Mouse (Mus musculus) liver, postnatal 0 days (tissue): Measurements from ENCODE around the gene Zfp263. TPM values are rescaled to one million over a fixed set of nuclear protein-coding genes. Genes with fewer than 3 reads are reported as not detected.
A peak's percentile ranks its signal among the peaks of the same experiment; 100 is the strongest.

Source experiments
- ATAC-seq: fragments of 200-750 bp; cut with Nextera tagmentation; 2 replicates; pipeline ENCODE4 v1.8.0; 2017; ENCODE audit warnings: mild to moderate bottlenecking, moderate library complexity
- DNase-seq: peaks from one replicate; pipeline ENCODE4 v3.0.0-alpha.2; 2016
- H3K27ac ChIP-seq: fragments of 300-500 bp; sonication (generic); 2 replicates; pipeline ENCODE4 v1.5.1; 2014; ENCODE audit warnings: antibody characterized with exemption, moderate library complexity, mild to moderate bottlenecking, low read depth
- H3K27me3 ChIP-seq: fragments of 300-500 bp; sonication (generic); 2 replicates; pipeline ENCODE4 v1.6.1; 2014; ENCODE audit warnings: low read length, control low read depth, mixed read lengths; ENCODE audit not compliant: insufficient read depth
- H3K36me3 ChIP-seq: fragments of 300-500 bp; sonication (generic); replicated peaks from 2 replicates; pipeline ENCODE4 v1.6.1; 2014; ENCODE audit warnings: mild to moderate bottlenecking, control low read depth, low read length, moderate library complexity, mixed read lengths; ENCODE audit not compliant: insufficient read depth
- H3K4me1 ChIP-seq: fragments of 300-500 bp; sonication (generic); 2 replicates; pipeline ENCODE4 v1.6.1; 2014; ENCODE audit warnings: antibody characterized with exemption, mild to moderate bottlenecking, control low read depth; ENCODE audit not compliant: insufficient read depth
- H3K4me2 ChIP-seq: fragments of 300-500 bp; sonication (generic); 2 replicates; pipeline ENCODE4 v1.6.1; 2014; ENCODE audit warnings: low read depth, mild to moderate bottlenecking, low read length, moderate library complexity, mixed read lengths
- H3K4me3 ChIP-seq: fragments of 300-500 bp; sonication (generic); 2 replicates; pipeline ENCODE4 v1.5.1; 2014; ENCODE audit warnings: low read depth, low read length
- H3K9ac ChIP-seq: fragments of 300-500 bp; sonication (generic); replicated peaks from 2 replicates; pipeline ENCODE4 v1.6.1; 2014; ENCODE audit warnings: mild to moderate bottlenecking, moderate library complexity
- H3K9me3 ChIP-seq: fragments of 300-500 bp; sonication (generic); 2 replicates; pipeline ENCODE4 v1.6.1; 2016; ENCODE audit warnings: mild to moderate bottlenecking, control low read depth, low read length, mixed read lengths
- CTCF ChIP-seq: sonication (generic); IDR thresholded peaks from 2 replicates; pipeline ENCODE4 v1.5.1; 2016; ENCODE audit warnings: antibody characterized with exemption, low read depth
- EP300 ChIP-seq: IDR thresholded peaks from 2 replicates; pipeline ENCODE4 v1.6.1; 2016; ENCODE audit warnings: antibody characterized with exemption, low read depth, mild to moderate bottlenecking
- WGBS: fragments of 180-500 bp; shearing (Covaris S2); extraction: QIAGEN DNeasy Blood & Tissue Kit; methylation state at CpG from one replicate; pipeline ENCODE4 v1.1.7; 2014; ENCODE audit not compliant: insufficient replicate concordance; 5-methylcytosine and 5-hydroxymethylcytosine counted together
- polyA plus RNA-seq: library from polyadenylated mRNA; unstranded; fragments of >200 nt; fragmentation: Nextera tagmentation; extraction: Ambion mirVana; gene quantifications from 2 replicates; pipeline ENCODE4 v1.2.1, GENCODE M21; 2015

Zfp263 gene
- polyA plus RNA-seq, 1 experiment from 2014 or later, result 10.7 TPM

- Histone ChIP-seq H3K4me3 (peak overlapping the region; percentile 73), H3K9ac (peak overlapping the region; percentile 78; the same call in 1 of the 2 replicates), H3K36me3 (peaks cover 38% of the 10 kb centered on the region), H3K9me3 (peaks cover 19% of the 10 kb centered on the region), H3K4me2 (peak overlapping the region; percentile 86), H3K4me1 (peaks cover 20% of the 10 kb centered on the region), H3K27ac (no peak overlapping the region), H3K27me3 (no peaks in the 10 kb centered on the region)
- DNase-seq (no peak), ATAC-seq (no peak)
- WGBS, result 70% methylated on average over 4 of the region's 4 CpGs
- TF ChIP-seq CTCF (no peak), EP300 (no peak)
Measured at GRCm38 (mm10) chr16:3745656-3746055, 1.8 kb downstream of the Zfp263 start.

- no peaks in the 10 kb centered on the region for H3K27me3 ChIP-seq
- H3K4me2 ChIP-seq, result no peak overlapping the region
- H3K27ac ChIP-seq, result no peak overlapping the region
- H3K4me1 ChIP-seq, result peaks cover 14% of the 10 kb centered on the region
- no peak for DNase-seq
- TF ChIP-seq EP300 (no peak), CTCF (no peak)
- no peak overlapping the region for H3K4me3 ChIP-seq
- no peak overlapping the region for H3K9ac ChIP-seq
- peaks cover 19% of the 10 kb centered on the region for H3K9me3 ChIP-seq
- ATAC-seq, result no peak
- 93% methylated on average over 3 of the region's 3 CpGs for WGBS
- H3K36me3 ChIP-seq, result peaks cover 53% of the 10 kb centered on the region
Measured at GRCm38 (mm10) chr16:3748976-3749375, 5.1 kb downstream of the Zfp263 start.

- Histone ChIP-seq H3K4me3 (no peak overlapping the region), H3K27ac (no peak overlapping the region), H3K27me3 (no peaks in the 10 kb centered on the region), H3K36me3 (no peaks in the 10 kb centered on the region), H3K4me1 (no peaks in the 10 kb centered on the region), H3K9me3 (no peaks in the 10 kb centered on the region), H3K4me2 (no peak overlapping the region), H3K9ac (no peak overlapping the region)
- ATAC-seq (no peak), DNase-seq (no peak)
- WGBS, result 87% methylated on average over 4 of the region's 4 CpGs
- TF ChIP-seq CTCF, result no peak
- no peak for TF ChIP-seq EP300
Measured at GRCm38 (mm10) chr16:3771603-3772002, 27.7 kb downstream of the Zfp263 start.

GRCm38 (mm10) chr16:3776365-3776764 lies 32.5 kb downstream of the Zfp263 start:
- DNase-seq, result no peak
- H3K27me3 ChIP-seq, result no peaks in the 10 kb centered on the region
- no peak overlapping the region for H3K4me2 ChIP-seq
- H3K4me1 ChIP-seq, result no peaks in the 10 kb centered on the region
- no peaks in the 10 kb centered on the region for H3K9me3 ChIP-seq
- no peak overlapping the region for H3K9ac ChIP-seq
- no peak overlapping the region for H3K27ac ChIP-seq
- no peak overlapping the region for H3K4me3 ChIP-seq
- 66% methylated on average over 3 of the region's 3 CpGs for WGBS
- ATAC-seq, result no peak
- TF ChIP-seq EP300 (no peak), CTCF (no peak)
- no peaks in the 10 kb centered on the region for H3K36me3 ChIP-seq

- ATAC-seq (no peak), DNase-seq (no peak)
- Histone ChIP-seq H3K9me3 (no peaks in the 10 kb centered on the region), H3K4me3 (no peak overlapping the region), H3K36me3 (no peaks in the 10 kb centered on the region), H3K4me1 (no peaks in the 10 kb centered on the region), H3K27me3 (no peaks in the 10 kb centered on the region), H3K27ac (no peak overlapping the region), H3K4me2 (no peak overlapping the region), H3K9ac (no peak overlapping the region)
- WGBS, result 64% methylated on average over 3 of the region's 3 CpGs
- TF ChIP-seq EP300, result no peak
- no peak for TF ChIP-seq CTCF
Measured at GRCm38 (mm10) chr16:3777986-3778385, 34.1 kb downstream of the Zfp263 start.

- ATAC-seq (no peak), DNase-seq (no peak)
- no peaks in the 10 kb centered on the region for H3K27me3 ChIP-seq
- no peaks in the 10 kb centered on the region for H3K4me1 ChIP-seq
- H3K36me3 ChIP-seq, result no peaks in the 10 kb centered on the region
- H3K9ac ChIP-seq, result no peak overlapping the region
- H3K4me2 ChIP-seq, result no peak overlapping the region
- no peak overlapping the region for H3K4me3 ChIP-seq
- H3K9me3 ChIP-seq, result no peaks in the 10 kb centered on the region
- TF ChIP-seq CTCF, result no peak
- no peak for TF ChIP-seq EP300
- H3K27ac ChIP-seq, result no peak overlapping the region
Measured at GRCm38 (mm10) chr16:3781237-3781636, 37.3 kb downstream of the Zfp263 start.

- DNase-seq (no peak), ATAC-seq (no peak)
- no peak overlapping the region for H3K9ac ChIP-seq
- no peak overlapping the region for H3K27ac ChIP-seq
- H3K36me3 ChIP-seq, result no peaks in the 10 kb centered on the region
- no peaks in the 10 kb centered on the region for H3K9me3 ChIP-seq
- no peak overlapping the region for H3K4me2 ChIP-seq
- no peaks in the 10 kb centered on the region for H3K27me3 ChIP-seq
- no peaks in the 10 kb centered on the region for H3K4me1 ChIP-seq
- TF ChIP-seq EP300, result no peak
- TF ChIP-seq CTCF, result no peak
- no peak overlapping the region for H3K4me3 ChIP-seq
Measured at GRCm38 (mm10) chr16:3788394-3788793, 44.5 kb downstream of the Zfp263 start.

Other genes starting within 250 kb of the Zfp263 start
- not detected in 2 replicates for gene Olfr161, start 153.1 kb upstream of the Zfp263 start, polyA plus RNA-seq
- gene Mefv, start 26.0 kb upstream of the Zfp263 start, polyA plus RNA-seq, result 0.58 and 0.75 TPM in 2 replicates
- gene Olfr15, start 86.8 kb downstream of the Zfp263 start, polyA plus RNA-seq, result not detected in 2 replicates
- gene Zfp174, start 103.2 kb downstream of the Zfp263 start, polyA plus RNA-seq, result 0.57 and 0.70 TPM in 2 replicates
- 33.2 and 33.9 TPM in 2 replicates for gene Naa60, start 128.3 kb downstream of the Zfp263 start, polyA plus RNA-seq
- 1.8 and 2.7 TPM in 2 replicates for gene Zfp597, start 140.5 kb downstream of the Zfp263 start, polyA plus RNA-seq
- gene Gm20695, start 140.6 kb downstream of the Zfp263 start, polyA plus RNA-seq, result 3.4 and 3.9 TPM in 2 replicates
- 1.9 and 2.4 TPM in 2 replicates for gene 1700037C18Rik, start 164.6 kb downstream of the Zfp263 start, polyA plus RNA-seq
- 6.6 and 6.9 TPM in 2 replicates for gene Cluap1, start 164.7 kb downstream of the Zfp263 start, polyA plus RNA-seq
- gene Nlrc3, start 232.5 kb downstream of the Zfp263 start, polyA plus RNA-seq, result 0.29 and 0.31 TPM in 2 replicates